Mouse (Mus musculus) monocyte, adult 59 days (primary cell): ENCODE data around the gene Srsf3. TPM values are rescaled to one million over a fixed set of nuclear protein-coding genes. Genes with fewer than 3 reads are reported as not detected.

Experiments
- total RNA-seq, 2 experiments: library from RNA; stranded (reverse); gene quantifications; one replicate each; pipeline ENCODE4 v1.2.4; 2023

Srsf3 gene
- 100 to 1,000 TPM; 322 to 336 TPM for total RNA-seq

DNA sequence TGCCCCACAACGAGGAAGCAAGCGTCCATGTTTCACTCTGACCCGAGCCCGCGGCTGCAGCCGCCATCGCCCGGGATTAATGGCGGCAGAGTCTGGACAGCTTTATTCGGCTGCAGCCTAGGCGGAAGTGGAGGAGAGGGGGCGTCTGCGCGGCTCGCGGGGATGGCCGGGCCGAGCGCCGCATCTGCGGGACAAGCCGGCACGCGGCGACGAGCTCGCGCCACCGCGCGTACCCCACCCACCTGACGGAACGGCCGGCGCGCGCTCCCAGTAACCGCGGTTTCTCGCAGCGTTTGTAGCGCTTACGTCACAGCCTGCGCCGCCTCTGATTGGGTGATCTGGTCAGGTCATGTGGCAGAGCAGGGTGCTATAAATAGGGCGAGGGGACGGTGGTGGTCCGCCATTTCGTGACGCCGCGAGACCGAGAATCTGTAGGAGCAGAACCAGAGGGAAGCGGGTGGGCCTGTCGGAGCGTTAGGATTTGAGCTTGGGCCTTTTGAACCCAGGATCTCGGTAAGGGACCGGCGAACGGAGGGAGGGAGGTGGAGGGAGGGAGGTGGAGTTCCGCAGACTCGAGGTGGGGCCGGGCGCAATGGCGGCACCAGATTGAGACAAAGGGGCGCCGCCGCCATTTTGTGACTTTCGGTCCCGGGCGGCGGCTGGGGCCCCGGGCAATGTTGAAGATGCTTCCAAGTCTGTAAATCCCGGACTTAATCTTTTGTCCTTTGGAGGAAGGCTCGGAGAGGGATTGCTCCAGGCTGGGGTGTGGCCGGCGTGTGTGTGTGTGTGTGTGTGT lies at the start of gene Srsf3:
Srsf3 (plus strand) TSS at position 355 of the 796 bp plus-strand sequence.

DNA sequence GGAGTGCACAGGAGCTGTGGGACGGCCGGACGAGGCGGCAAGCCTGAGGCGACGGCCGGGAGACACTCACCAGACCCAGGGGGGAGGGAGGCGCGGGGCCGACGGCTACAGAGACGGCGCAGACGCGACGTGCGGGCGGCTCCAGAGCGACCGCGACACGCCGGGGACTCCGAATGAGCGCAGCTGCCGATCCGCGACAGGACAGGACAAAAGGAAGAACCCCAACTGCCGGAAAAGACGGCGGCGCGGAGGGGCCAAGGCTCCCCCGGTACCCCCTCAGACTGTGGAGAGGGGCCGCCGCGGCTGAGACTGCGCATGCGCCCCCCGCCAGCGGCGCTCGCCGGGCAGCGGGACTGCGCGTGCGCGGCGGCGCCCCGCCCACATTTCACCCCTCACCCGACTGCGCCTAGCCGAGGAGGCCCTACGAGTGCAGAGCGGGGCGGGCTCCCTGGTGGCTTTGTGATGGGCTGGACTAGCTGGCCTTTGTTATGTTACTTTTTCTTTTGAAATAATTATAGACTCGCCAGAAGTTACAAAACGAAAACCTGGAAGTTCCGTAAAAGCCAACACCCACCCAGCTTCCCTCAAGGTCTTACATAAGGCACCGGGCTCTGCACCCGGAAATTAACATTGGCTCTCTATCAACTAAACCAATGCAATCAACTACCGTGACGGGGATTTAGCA lies 24.6 kb upstream of the Srsf3 start, which contains the start of gene Stk38:
Stk38 (minus strand) TSS at position 355 of the 685 bp plus-strand sequence.

GRCm38 (mm10) chr17:29090776-29091175 lies 58.3 kb downstream of the Srsf3 start, which contains the start of gene Cdkn1a:
Cdkn1a (plus strand) TSS chr17:29090976.

Other genes with a start within 250 kb of the Srsf3 start
- gene Brpf3, start 231.5 kb upstream of the Srsf3 start, total RNA-seq: 10 to 100 TPM; 42.3 to 46.6 TPM
- not detected for gene Pnpla1, start 174.2 kb upstream of the Srsf3 start, total RNA-seq
- under 1 TPM in 1 of 2 experiments, not detected in 1; 0.13 TPM for gene 4930539E08Rik, start 117.3 kb upstream of the Srsf3 start, total RNA-seq
- gene Pxt1, start 88.8 kb upstream of the Srsf3 start, total RNA-seq: not detected
- 100 to 1,000 TPM; 109 to 122 TPM for gene Kctd20, start 80.7 kb upstream of the Srsf3 start, total RNA-seq
- 100 to 1,000 TPM; 382 to 410 TPM for gene Stk38, start 24.6 kb upstream of the Srsf3 start, total RNA-seq
- gene Cdkn1a, start 58.3 kb downstream of the Srsf3 start, total RNA-seq: 100 to 1,000 TPM; 143 to 144 TPM
- 10 to 100 TPM; 19.2 to 34.7 TPM for gene Rab44, start 81.5 kb downstream of the Srsf3 start, total RNA-seq
- under 1 TPM; 0.06 to 0.10 TPM for gene Cpne5, start 205.5 kb downstream of the Srsf3 start, total RNA-seq
- gene Ppil1, start 231.6 kb downstream of the Srsf3 start, total RNA-seq: 1 to 10 TPM; 6.7 to 9.2 TPM
- gene BC004004, start 236.2 kb downstream of the Srsf3 start, total RNA-seq: 10 to 100 TPM; 60.0 to 73.2 TPM